Mouse (Mus musculus) c-Kit-positive CD71-positive TER-119-positive erythroid progenitor cells, embryonic 14.5 days (primary cell): ENCODE measurements around the gene Snai1.

Source experiments
- DNase-seq: peaks from one replicate; pipeline ENCODE4 v3.0.0-alpha.2; 2013; ENCODE audit warnings: low spot score

Snai1 gene

GRCm38 (mm10) chr2:167551342-167551920 lies 13.4 kb downstream of the Snai1 start:
- no peak for DNase-seq

GRCm38 (mm10) chr2:167552292-167552691 lies 14.3 kb downstream of the Snai1 start:
- DNase-seq = no peak

DNA sequence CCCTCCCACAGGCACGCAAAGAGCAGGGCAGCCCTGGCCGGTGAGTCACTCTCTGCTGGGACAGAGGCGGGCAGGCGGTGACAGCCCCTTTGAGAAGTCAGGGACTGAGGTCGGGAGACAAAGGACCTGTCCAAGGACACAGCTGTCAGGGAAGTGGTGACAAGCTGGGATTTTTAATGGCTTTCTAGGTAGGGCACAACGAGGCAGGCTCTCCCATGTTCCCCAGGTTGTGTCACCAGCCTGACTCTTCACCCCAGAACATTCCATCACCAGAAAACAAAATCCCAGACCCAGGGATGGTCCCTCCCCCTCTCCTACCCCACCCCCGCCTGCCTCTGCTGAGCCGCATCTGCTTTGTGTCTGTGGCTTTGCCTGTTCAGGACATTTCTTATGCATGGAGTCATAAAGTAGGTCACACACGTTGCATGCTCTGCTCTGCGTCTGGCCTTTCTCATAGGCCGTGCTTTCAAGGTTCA lies 15.0 kb downstream of the Snai1 start:
- DNase-seq = no peak

DNA sequence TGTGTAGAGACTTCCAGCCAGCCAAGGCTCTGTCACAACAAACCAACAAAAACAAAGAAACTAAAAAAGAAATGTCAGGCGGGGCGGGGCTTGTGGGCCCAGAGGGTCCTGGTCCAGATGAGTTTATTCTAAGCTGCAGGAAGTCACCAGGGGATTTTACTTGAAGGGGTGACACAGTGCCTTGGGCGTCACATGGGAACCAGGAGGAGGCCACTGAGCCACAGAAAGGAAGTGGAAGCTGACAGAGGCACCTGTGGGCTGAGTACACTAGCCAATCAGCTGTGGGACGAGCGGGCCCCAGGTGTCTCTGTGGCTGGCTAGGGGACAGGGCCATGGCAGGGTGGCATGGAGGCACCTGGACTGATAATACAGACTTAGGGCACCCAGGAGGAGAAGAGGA lies 17.8 kb downstream of the Snai1 start:
- DNase-seq = no peak

DNA sequence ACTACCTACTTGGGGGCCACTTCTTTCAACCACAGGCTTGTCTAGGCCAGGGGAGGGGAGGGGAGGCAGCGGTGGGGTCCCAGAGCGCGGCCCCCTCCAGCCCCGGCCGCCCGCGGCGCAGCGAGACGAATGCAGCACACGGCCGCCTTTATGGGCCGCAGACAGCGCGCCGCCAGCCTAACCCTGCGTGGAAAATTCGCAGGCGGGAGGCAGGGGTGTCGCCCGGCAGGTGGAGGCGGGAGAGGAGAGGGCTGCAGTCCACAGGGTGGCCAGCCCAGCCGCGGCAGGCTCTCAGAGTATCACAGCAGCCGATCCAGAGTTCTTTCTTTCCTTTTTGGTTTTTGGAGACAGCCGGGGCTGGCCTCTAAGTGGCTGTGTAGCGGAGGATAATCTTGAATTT lies 21.4 kb downstream of the Snai1 start:
- DNase-seq = no peak

GRCm38 (mm10) chr2:167562101-167562500 lies 24.1 kb downstream of the Snai1 start:
- no peak for DNase-seq

DNA sequence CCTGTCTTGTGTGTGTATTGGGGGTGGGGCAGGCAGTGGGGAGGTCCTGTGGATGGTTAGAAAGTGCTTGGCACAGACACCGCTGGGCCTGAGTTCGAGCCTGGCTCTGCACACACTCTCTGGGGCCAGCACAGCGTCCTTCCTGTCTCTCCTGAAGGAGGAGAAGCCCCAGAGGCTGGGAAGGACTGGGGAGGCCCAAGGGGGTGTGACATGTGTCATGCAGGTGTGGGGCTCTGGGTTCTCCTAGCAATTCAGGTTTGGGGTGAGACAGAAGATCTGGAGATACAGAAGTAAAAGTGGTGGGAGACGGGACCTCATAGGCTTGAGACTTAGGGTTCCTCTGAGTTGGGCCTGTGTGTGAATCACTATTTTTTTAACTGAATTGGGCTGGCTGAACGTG lies 25.0 kb downstream of the Snai1 start:
- no peak for DNase-seq

DNA sequence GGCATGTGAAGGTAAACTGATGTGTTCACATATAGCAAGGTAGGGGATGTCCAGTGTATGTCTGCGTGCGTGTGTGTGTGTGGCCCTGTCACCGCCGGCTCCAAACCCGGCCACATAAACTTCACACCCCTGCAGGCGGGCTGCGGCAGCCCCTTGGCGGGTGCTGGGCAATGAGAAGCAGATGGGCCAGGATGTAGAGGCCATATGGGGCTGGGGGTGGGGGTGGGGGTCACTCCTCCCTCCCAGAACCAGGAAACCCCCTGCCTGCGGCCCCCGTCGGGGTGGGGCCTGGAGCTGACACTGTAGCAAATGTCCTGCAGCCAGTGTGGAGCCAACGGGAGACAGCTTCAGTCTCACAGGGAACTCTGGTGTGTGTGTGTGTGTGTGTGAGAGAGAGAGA lies 25.7 kb downstream of the Snai1 start:
- no peak for DNase-seq

DNA sequence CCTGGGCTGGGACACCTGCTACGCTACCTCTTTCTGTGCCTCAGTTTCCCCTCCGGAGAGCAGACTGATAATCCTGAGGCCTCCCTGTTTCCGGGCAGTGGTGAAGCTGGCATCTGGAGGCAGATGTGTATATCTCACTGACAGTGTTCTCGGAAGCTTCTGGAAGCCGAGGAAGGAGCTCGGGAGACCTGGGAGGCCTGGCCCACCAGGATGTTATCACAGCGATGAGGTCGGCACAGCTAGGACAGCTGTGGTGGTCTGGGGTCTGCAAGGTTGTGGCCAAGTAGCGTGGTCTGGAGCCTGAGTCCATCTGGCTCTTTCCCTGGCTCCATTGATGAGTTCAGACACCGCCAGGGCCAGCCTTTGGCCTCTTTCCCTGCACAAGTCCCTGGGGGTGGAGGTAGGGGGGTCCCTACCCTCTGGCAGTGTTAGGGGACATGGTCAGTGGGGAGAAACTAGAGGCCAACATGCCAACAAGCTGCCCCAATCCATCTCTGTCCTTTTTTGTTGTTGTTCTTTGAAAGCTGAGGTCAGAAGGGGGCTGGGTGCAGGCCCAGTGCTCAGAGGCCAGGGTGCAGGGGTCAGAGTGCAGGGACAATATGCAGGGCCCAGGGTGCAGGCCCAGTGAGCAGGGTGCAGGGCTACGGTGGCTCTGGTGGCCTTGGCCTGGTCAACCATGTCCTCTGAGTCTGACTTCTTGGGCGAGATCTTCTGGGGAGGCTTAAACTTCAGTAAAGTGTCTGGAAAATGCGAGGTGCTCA lies 26.7 kb downstream of the Snai1 start:
- DNase-seq = no peak

GRCm38 (mm10) chr2:167565312-167565656 lies 27.3 kb downstream of the Snai1 start:
- DNase-seq = no peak

GRCm38 (mm10) chr2:167565682-167566081 lies 27.7 kb downstream of the Snai1 start:
- no peak for DNase-seq

DNA sequence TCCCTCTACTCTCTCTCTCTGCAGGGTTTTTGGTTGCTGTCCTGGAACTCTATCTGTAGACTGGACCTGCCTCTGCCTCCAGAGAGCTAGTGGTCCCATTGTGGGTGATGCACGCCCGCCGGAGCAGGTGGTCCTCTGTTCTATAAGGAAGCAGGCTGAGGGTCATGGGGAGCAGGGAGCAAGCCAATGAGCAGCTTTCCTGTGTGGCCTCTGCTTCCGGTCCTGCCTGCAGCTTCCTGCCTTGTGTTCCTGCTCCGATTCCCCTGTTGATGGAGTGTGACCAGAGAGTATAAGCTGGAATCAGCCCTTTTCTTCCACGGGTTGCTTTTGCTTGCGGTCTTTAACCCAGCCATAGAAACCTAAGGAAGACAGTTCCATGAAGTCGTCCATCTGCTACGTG lies 30.1 kb downstream of the Snai1 start:
- DNase-seq = no peak

- DNase-seq = no peak
Observed at GRCm38 (mm10) chr2:167569934-167570651, 32.1 kb downstream of the Snai1 start.

- DNase-seq = no peak
Observed at GRCm38 (mm10) chr2:167570815-167571214, 32.8 kb downstream of the Snai1 start.

GRCm38 (mm10) chr2:167571442-167572220 lies 33.6 kb downstream of the Snai1 start:
- no peak for DNase-seq

DNA sequence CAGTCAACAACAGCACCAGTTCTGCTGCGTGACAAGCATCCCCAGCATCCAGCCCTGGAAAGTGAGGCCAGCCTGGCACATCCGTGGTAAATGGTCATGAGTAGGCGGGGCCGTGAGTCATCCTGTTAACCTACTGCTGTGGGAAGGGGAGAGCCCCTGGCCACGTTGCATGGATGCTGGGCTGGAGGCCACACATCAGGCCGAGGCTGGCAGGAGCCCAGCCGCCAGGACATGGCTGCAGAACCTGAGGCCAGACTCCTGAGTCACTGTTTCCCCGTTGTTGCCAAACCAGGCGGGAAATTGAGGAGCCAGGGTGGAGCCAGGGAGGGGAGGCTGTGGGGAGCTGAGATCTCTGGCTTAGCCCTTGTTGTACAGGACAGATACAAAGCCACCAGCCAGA lies 36.8 kb downstream of the Snai1 start:
- no peak for DNase-seq

DNA sequence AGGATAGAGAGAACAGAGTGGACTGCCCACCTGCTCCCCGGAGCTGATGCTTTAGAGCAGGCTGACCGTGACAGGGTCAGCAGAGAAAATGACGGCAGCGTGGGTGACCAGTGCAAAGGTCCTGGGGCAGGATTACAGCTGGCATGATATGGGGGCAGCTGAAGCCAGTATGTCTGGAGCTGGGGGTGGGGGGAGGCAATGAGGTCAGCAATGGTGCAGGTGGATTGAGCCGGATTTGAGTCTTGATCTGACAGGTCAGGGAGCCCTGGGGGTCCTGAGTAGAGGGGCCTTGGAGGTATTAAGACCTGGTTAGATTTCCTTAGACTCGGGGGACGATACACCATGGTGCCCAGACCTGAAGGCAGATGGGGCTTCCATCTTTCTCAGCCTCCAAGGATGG lies 37.6 kb downstream of the Snai1 start:
- no peak for DNase-seq

GRCm38 (mm10) chr2:167576121-167576620 lies 38.2 kb downstream of the Snai1 start:
- no peak for DNase-seq

DNA sequence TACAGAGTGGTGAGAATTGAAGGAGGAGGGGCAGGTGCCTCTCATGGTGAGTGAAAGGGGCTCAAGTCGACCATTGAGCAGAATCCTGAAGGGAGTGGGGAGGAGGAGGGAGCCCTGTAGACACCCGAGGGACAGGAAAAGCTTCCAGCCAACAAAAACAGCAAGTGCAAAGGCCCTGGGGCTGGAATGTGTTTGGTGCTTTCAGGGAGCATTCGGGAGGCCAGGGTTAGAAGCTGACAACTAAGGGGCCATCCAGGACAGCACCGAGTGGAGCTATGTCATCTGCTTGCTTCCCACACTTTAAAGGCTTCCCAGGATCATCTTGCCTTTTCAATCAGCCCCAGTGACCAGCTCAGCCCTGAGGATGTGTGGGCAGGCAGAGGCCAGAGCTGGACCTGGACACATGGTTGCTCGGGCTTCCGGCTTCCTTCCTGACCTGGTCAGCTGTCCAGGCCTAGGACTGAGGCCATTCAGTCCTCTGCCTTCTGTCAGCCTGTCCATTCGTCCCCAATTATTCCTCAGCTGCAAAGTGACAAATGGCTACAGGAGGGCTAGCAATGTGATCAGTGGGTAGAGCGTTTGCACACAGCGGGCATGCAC lies 39.3 kb downstream of the Snai1 start:
- no peak for DNase-seq

DNA sequence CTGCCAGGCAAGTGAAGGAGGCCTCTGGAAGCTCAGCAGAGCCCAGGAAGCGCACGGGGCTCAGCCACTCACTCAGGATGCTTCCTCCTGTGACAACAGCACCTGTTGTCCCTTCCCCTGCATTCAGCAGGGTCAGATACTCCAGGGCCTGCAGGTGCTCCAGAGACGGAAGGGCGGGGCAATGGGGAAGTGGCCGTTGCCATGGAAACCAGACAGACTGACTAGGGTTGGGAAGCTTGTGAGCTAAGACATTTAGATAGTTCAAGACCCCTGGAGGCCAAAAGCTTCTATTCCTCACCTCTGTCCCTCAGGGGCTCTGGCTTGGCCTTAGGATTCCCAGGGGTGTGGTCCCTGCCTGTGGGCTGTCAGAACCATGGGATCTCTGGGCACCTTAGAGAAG lies 40.5 kb downstream of the Snai1 start:
- DNase-seq = no peak

GRCm38 (mm10) chr2:167583161-167583952 lies 45.4 kb downstream of the Snai1 start:
- no peak for DNase-seq
